Mouse (Mus musculus) spleen, embryonic (tissue): Measurements from ENCODE around the gene Zcchc14.
"Not testable (repeated sequence)": the region's sequence is repeated elsewhere in the genome, so short reads cannot be mapped to it uniquely, and the experiment has no call there.

Experiments
- CTCF ChIA-PET: fragments of 350-600 bp; sonication (Branson Sonifier 250); formaldehyde crosslinking; loops from one replicate; lab custom pipeline; 2022; lab: Charles Lee

Zcchc14 gene

DNA sequence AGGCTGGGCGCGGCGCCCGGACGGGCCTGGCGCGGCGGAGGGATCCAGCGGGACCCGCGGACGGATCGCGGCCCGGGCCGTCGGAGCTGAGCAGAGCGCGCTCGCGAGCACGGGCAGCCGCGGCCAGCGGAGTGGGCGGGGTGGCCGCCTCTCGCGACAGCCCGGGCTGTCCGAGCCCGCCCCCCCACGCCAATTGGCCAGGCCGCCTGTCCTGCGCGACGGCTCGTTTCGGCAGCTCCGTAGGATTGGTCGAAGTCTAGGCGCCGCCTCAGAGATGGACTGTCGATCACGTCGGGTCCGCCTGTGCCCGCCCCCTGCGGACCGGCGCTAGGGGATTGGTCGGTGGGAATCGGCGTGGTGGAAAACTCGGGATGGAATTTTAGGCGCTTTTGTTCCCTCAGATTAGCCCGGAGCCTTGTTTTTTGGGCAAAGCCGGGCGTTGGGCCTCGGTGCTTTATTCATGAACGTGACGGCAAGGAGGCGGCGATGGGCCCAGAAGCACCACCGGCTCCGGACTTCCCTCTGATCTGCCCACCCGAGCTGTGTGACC lies at the start of gene Zcchc14:
Gene Zcchc14, minus strand, starts transcription at position 128 of the 550 bp plus-strand sequence.
- CTCF ChIA-PET = no interaction called here

DNA sequence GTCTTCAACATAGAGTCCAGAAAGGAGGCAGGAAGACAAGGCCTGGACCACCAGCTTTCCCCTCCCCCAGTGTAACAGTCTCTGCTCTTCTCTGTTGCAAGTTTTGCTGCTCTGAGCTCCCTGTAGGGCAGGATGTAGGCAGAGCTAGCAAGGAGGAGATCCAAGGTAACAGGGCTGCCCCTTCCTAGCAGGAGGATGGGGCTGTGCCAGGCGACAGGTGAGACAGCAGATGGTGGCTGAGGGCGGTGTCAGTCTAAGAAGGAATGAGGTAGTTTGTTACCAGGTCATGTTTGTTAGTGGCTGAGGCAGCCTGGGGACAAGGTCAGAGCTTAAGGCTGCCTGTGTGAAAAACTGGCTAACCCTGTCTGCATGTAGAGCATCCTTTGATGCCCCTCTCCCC lies 47.2 kb upstream of the Zcchc14 start:
- CTCF ChIA-PET = no interaction called here

DNA sequence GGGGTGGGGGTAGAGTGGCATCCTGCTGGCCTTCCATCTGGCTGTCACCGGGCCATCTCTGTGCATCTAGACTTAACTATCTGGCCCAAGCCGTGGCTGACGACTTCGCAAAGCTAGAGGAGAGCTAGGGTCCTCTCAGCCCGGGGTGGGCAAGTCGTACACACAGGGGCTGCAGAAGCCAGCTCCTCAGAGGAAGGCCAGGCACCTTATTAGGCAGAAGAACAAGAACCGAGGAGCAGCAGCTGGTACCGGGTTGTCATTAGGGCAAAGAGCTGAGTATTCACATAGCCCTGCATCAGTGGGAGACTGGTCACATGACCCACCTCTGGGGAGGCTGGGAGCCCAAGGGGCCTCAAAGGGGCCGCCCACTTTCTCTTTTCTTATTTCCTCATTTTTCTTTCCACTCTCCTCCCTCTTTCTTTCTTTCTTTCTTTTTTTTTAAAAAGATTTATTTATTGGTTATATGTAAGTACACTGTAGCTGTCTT lies 46.0 kb upstream of the Zcchc14 start:
- CTCF ChIA-PET = no interaction called here

DNA sequence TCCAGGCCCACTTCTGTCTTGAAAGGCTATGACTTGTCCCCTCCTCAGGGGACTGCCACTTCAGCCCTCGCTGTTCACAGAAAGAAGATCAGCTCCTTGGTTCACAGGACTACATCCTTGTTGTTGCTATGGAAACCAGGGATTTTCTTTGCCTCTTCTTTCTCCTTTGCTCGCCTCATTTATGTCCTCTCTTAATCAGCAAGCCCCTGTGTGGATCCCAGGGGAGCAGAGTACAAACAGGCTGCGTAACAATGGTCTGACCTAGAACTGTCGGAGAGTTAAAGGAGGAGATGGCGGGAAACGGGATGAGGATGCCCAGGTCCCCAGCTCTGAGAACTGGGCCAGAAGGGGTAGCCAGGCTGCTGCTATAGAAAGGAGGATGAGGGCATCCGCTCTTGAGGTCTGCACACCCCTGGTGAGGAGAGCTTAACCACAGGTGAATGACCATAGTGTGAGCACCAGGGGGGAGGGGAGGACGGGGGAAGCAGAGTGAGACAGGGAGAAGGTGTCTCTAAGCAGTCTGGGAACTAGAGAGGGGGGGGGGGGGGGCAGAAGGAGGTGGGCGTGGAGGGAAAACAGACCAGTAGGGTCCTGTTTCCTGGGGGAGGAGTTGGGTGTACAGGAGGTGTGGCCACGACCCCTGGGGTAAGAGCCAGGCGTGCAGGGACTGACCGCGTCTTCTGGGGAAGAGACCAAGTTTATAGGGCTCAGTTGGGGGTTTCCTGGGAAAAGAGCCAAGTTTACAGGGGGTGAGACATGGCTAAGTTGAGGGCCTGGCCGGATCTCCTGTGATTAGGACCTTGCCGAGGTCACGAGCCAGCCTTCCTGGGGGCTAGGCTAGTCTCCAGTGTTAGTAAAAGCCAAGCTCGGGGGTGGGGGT lies 45.3 kb upstream of the Zcchc14 start:
- CTCF ChIA-PET = no interaction called here

DNA sequence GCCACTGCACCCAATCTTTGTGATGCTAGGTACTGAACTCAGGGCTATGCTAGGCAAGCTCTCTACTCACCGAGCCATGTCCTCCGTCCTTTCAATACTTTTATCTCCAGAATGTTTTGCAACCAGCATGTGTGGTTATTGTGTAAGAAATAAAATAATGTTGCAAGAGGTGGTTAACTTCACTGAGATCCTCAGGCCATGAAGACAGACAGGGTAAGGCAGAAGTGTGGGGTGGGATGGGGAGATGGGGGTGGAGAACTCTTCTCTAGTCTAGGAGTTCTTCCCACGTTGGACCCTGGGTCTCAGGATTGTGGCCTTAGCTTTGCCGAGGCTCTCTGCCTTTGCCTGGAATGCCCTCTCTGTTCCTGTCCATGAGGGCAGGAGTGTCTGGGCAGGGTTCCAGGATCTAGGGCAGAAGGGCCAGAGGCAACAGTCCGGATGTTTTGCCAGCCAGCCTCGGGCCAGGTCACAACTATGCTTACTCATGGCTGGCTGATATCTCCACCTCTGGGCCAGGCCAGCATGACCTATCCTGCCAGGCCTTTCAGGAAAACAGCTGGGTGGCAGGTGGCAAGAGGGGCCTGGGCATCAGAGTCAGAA lies 43.0 kb upstream of the Zcchc14 start:
- CTCF ChIA-PET = interaction anchor here (0.6 kb wide), 1 partner anchor 105 kb away, joined by 3 read pairs; no protein-coding TSS in a partner anchor

DNA sequence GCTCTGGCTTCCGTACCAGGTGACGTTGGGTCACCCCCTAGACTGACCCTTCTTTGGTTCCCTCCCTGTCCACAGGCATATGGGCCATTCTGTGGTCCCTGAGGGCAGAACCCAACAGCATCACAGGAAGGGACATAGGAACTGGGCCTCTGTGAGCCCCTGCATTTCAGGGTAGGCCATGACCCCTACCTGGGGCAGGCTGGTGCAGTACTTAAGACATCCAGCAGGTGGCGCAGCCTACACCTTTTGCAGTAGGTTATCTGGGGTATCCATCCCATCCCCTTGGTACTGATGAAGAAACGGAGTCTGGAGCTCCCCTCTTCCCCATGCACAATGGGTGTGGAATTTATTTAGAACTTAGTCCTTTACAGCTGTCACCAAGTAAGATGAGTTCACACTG lies 41.8 kb upstream of the Zcchc14 start:
- CTCF ChIA-PET = no interaction called here

DNA sequence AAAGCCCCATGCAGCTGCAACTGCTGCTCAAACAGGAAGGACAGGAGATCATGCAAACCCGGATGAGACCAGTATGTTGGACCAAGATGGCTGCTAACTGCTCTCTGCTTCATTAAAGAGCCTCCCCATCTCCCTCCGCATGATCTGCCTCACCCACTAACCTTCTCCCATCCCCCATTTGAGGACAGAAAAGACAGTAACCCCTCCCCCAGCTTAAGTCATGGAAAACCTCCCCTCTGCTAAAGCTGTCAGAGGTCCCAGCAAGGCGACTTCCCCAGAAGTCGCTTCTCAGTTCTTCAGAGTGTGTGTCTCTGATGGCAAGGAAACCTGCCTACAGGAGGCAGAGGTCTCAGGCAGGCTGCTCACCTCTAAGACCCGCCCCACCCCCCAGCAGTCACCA lies 35.8 kb upstream of the Zcchc14 start:
- CTCF ChIA-PET = no interaction called here

DNA sequence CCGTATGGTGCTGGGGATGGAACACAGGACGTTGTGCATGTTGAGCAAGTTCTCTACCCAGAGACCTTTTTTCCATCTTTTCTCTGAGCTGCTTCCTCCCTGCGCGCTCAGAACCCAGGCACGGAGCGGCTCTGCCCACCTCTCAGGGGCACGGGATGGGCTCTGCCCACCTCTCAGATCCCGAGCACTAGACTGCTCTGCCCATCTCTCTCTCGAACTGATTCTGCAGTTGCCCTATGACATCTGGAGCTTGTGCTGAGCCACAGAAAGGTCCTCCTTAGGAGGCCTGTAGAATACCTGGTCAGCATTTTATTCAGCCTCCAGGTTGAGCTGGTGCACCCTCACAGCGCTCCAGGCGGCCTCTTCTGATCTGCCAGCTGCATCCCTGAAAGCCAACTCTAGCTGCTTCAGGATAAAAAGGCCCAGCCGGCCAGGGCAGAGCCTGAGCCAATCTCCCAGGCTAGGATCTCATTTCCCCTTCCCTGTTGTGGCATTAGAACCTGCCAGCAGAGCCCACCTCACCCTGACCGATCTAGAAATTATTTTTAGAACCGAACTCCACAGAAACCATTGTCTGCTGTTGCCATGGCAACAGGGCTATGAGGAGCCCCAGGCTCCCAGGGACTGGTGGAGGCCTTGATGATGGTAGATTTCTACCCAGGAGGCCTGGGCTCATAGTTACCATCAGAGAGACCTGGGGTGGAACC lies 34.9 kb upstream of the Zcchc14 start:
- CTCF ChIA-PET = no interaction called here

DNA sequence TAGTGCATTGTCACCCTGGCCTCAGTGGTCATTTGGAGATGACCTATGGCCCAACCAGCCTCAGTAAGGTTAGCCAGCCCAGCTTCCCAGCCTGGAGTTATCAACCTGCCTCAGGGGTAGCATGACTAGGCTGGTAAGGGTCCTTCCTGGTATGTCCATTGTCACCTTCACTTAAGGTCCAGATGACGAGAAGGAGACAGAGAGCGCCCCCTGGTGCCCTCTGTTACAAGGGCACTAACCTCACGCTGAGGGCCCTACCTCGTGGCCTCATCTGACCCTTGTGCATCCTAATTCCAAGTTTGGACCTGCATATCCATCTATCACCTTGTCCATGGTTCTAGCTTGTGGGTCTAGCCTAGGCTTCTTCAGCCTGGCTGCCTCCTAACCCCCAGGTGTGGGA lies 32.7 kb upstream of the Zcchc14 start:
- CTCF ChIA-PET = no interaction called here

DNA sequence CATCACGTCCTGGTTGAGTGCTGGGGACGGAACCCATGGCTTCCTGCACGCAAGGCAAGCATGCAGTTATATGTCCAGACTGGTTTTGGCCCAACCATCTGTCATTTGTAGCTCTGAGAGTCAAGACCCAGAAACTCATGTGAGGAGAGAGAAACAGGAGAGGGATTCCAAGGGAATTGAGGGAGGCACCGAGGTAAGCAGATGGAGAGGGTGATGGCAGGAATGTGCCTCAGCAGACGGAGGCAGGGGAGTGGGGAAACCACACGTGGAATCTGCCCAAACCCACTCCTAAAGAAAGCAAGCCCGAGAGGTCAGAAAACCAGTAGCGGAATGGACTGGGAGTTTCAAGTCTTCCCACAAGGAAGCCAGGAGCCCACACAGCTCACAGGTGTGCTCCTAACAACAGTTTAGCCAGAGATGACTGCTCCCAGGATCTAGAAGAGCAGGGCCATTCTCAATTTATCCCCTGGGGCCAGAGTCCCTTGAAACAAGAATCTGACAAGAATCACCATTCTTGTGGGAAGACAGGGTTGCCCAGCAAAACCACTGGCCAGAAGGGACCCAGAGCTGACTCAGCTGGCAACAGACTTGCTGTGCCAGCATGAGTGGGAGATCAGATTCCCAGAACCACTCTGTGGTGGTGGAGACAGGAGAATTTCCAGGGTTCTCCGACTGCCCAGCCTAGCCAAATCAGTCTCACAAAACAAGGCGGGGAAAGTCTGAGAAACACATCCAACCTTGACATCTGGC lies 30.6 kb upstream of the Zcchc14 start:
- CTCF ChIA-PET = no interaction called here

DNA sequence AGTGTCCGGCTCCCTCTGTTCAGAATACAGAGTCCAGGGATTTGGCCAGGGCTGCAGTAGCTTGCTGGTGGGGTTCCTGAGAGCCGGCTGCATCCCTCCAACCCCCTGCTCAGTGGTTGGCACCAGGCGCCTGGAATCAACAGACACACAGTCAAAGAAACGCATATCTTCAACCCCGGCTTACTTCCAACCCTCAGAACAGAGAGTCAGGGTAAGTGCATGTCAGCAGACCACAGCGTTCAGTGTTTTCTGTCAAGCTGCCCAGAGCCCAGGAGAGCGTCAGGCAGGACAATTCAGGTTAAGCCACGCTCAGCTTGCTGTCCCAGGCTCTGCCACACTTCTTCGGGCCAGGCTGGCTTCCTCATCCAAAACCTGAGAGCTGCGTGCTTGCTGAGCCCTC lies 28.8 kb upstream of the Zcchc14 start:
- CTCF ChIA-PET = no interaction called here

DNA sequence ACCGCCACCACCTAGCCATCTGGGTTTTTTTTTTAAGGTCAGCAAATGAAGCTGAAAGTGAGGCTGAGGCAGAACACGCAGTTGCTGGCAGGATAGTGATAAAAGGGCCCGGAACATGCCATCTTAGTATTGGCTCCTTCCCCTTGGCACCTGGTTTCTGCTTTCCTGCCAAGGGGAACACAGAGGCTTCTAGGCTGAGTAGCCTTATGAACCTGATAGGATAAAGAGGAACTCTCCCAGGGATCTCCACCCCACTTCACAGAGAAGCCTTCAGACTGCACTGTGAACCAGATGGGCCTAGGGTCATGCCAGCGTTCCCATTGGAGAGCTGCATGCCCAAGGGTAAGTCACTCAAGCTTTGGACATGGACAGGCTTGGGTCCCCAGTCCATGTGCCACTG lies 28.2 kb upstream of the Zcchc14 start:
- CTCF ChIA-PET = no interaction called here

DNA sequence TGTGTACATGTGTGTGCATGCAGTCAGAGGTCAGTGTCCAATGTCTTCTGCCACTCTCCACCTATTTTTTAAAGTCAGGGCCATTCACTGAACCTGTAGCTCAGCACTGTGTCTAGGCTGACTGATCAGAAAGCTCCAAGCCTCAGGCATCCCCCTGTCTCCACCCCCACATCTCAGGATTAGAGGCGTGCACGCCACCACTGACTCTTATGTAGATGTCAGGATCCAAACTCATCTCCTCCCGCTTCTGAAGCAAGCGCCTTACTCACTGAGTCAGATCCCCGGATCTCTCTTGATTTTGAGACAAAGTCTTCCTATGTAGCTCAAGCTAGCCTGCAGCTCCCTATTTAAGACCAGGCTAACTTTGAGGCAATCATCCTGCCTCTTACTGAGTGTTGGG lies 26.0 kb upstream of the Zcchc14 start:
- CTCF ChIA-PET = no interaction called here

DNA sequence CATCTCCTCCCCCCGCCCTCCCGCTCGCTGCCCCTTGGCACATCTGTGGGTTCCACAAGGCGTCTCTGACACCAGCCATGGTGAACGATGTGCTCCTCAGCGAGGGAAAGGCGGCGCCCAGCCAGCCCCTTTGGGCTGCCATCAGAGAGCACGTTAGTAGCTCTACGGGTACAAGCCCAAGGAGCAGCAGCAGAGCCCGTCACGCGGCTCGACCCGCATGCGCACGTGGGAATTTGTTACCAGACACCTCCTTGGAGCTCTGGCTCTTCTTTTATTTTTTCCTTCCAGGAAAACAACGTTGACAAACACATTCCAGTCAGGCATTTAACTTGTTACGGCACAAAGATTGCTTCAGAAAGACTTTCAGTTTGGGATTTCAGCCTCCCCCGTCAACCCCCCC lies 23.0 kb upstream of the Zcchc14 start:
- CTCF ChIA-PET = no interaction called here

DNA sequence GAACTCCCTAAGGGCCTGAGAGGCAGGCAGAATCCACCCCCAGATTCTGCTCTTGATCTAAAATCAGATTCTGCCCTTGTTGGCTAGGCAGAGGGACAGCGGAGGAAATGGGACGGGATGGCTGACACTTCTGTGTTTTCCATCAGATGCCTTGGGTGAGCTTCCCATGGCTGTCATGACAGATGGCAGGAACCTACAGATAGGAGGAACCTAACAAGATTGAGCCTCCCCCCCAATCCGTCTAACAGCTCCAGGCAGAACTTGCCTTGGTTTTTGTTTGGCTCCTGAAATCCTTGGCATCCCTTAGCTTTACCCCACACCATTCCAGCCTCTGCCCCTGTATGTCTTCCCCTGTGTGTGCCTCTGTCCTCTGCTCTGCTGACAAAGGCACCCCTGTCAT lies 22.5 kb upstream of the Zcchc14 start:
- CTCF ChIA-PET = no interaction called here

DNA sequence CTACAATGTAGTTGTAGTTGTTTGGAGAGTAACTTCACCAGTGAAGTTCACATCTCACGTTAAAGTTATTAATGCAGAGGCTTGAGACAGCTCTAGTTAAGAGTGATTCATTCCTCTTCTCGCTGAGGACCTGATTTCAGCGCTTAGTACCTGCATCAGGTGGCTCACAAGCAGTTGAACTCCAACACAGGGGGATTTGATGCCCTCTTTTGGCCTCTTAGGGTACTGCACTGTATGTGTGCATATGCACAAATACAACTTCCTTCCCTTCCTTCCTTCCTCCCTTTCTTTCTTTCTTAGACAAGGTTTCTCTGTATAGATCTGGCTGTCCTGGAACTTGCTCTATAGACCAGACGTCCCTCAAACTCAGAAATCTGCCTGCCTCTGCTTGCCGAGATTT lies 21.8 kb upstream of the Zcchc14 start:
- CTCF ChIA-PET = no interaction called here

DNA sequence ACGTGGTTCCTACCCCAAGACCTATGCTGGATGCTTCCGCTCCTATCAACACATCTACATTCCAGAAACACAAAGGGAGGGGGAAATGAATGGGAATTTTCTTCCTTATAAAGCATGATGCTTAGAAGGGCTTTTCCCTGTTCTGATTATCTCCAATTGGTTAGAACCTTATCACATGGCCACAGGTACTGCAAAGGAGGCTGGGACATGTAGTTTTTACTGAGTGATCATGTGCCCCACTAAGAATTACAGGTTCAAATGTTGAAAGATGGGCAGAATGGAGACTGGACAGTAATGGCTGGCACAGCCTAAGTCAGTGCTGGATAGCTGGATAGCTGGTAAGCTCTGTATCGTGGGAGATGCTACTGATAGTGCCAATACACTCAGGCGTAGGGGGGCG lies 21.2 kb upstream of the Zcchc14 start:
- CTCF ChIA-PET = no interaction called here

DNA sequence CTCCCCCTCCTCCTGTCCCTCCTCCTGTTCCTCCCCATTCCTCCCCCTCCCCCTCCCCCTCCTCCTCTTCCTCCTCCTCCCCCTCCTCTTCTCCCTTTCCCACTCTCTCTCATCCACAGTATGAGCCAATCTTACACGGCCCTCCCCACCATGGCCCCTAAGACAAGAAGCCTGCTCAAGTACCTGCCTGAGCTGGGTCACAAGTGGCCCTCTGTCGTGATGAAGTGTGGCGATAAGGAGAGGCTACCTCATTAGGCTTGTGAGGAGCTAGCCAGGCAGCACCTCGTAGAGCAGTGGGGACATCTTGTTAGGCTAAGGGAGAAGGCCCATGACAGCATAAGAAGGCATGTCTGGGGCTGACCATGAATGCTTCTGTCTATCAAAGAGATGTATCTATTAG lies 20.5 kb upstream of the Zcchc14 start:
- CTCF ChIA-PET = no interaction called here

DNA sequence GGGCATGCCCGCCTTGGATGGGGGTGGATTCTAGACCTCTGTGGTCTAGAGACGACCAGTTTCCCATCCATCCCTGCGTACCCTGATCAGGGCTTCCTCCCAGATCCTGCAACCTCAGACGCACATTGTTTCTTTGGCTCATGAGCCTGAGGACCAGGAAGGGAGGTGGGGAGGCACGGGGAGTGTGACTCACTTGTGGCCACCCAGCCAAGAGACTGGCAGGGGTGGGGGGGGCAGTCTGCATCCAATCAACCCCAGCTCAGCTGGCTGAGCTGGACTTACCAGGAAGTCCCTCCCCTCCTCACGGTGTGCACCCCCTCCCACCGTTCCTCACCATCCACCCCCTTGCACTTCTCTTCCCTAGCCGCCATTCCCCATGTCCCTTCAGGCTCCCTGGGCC lies 16.5 kb upstream of the Zcchc14 start:
- CTCF ChIA-PET = no interaction called here

DNA sequence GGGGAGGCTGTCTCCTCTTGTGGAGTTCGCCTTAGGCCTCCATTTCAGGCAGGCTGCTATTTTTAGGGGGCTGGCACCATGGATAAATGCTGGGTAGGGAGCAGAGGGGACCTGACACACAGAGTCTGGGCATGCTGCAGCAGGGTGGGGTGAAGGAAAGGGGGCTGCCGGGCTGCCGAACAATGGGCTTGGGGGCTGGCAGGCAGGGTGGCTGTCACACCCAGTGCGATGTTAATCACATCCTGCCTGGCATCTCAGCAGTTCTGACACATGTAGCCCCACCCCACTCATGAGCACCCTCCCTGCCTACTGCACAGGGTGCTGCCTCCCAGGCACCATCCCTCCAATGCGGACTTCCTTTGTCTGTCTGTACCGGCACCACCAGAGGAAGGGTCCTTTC lies 15.9 kb upstream of the Zcchc14 start:
- CTCF ChIA-PET = no interaction called here

DNA sequence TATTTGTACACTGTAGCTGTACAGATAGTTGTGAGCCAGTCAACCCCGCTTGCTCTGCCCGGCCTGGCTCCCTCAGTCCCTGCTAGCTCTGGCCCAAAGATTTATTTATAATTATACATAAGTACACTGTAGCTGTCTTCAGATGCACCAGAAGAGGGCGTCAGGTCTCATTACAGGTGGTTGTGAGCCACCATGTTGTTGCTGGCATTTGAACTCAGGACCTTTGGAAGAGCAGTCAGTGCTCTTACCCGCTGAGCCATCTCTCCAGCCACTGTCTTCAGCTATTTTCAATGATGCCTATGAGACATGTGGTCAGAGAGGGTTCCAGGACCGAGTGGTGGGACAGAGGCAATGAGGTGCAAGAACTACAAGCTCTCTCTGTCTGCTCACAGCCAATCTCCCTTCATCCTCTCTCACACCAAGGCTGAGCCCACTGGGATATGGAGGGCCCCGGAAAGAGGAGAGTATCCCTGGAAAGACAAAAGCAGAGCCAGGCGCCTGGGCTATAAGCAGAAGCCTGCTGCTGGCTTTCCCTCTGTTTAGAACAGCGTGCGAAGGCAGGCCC lies 15.3 kb upstream of the Zcchc14 start:
- CTCF ChIA-PET = not testable (repeated sequence)
